Mouse (Mus musculus): ENCODE data around the gene Ip6k3.

Ip6k3 gene

GRCm38 (mm10) chr17:27181666-27182065 is 14.1 kb upstream of the Ip6k3 start:
- no peak for DNase-seq

- no peak for DNase-seq
Measured at GRCm38 (mm10) chr17:27179681-27180280, 12.2 kb upstream of the Ip6k3 start.

- DNase-seq = no peak
Measured at GRCm38 (mm10) chr17:27178427-27179177, 11.0 kb upstream of the Ip6k3 start.

DNA sequence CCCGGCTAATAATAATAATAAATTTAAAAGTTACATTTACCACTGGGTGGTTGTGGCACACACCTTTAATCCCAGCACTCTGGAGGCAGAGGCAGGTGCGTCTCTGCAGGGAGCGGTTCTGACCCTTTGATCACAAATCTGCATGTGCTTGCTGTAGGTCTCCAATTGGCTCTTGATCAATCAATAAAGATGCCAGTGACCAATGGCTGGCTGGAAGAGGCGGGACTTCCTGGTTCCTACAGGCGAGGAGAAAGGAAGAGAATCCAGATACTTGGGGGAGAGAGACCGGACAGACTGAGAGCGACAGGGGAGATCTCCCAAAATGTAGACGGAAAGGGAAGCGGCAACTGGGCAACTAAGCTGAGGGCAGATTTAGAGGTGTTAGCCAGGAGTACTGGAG is 10.4 kb upstream of the Ip6k3 start:
- no peak for DNase-seq

GRCm38 (mm10) chr17:27176754-27177153 is 9.2 kb upstream of the Ip6k3 start:
- DNase-seq = no peak

GRCm38 (mm10) chr17:27176287-27176686 is 8.7 kb upstream of the Ip6k3 start:
- no peak for DNase-seq

DNA sequence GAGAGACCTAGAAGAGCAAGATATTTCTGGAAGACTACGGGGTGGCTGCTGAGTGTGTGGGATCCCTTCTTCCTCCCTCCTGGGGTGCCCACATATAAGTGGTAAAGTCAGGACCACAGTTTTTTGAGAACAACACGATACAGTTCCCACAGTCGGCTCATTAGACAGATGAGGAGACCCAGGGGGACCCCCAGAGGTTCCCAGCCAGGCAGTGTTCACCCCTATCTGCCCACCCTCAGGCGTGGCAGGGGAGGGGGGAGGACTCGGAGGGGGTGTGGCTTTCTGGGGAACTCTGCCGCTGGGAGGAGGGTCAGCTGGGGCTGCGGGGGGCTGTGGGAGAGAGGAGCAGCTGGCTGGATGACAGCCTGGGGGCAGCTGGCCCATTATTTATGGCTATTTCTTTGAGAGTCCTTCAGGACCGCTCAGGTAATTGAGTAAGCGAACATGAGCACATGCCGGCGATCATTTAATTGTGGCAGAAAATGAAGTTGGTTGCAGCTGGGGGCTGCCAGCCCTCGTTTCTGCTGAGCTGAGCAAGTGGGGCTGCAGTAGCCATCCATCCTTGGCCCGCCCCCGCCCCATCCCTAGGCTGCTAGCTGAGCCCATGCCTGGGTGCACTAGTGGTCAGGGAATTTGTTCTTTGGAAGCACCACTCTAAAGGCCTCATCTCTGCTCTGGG is 7.7 kb upstream of the Ip6k3 start:
- DNase-seq = no peak

GRCm38 (mm10) chr17:27173715-27174114 is 6.1 kb upstream of the Ip6k3 start:
- no peak for DNase-seq

GRCm38 (mm10) chr17:27172459-27172858 is 4.9 kb upstream of the Ip6k3 start:
- no peak for DNase-seq

DNA sequence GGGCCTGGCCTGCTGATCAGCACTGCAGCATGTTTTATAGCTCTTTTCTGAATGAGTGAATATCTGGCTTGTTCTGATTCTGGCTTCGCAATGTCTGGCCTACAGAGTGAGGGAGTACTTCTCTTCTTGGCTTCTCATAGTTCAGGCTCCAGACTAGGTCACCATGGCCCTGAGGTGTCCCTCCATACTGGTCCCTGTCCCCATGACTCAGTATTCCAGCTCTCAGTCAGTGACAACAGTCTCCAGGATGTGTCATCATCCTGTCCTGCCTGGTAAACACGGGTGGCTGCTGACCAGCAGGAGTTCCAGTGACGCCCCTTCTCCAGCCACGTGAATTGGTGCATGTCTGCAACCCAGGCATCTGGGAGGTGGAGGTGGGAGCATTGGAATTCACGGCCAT is 3.5 kb upstream of the Ip6k3 start:
- no peak for DNase-seq

DNA sequence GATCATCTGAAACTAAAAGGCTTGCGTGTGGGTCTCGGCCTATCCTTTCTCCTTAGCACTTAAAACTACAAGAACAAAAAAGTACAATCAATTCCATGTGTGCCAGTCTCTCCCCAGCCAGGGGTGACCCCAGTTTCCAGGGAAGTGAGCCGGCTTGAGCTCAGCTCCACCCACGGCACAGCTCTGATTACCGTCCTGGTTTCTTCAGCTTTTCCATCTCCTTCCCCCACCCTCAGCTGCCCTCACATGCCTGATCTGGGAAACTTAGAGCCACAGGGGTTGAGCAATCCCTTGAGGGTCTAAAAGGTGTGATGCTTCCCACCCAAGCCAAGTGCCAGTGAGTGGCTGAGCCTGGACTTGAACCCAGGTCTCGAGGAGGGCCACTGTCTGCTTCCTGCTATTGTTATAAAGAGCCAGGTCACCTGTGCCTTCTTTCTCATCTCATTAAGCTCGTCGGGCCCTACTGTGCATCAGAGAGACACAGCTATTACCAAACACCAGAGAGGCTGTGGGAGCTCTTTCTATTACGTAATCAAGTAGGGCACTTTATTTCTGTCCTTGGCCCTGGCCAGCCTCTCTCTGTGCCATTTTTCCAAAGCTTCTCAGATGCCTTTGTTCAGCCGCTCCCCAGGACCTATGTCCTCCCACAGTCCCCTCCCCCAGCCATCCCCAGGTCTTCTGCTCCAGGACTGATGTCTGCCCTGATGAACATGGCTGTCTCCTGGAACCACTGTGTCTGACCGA is 2.5 kb upstream of the Ip6k3 start:
- DNase-seq = peak; percentile 53

GRCm38 (mm10) chr17:27168569-27168968 is 974 bp upstream of the Ip6k3 start:
- no peak for DNase-seq

DNA sequence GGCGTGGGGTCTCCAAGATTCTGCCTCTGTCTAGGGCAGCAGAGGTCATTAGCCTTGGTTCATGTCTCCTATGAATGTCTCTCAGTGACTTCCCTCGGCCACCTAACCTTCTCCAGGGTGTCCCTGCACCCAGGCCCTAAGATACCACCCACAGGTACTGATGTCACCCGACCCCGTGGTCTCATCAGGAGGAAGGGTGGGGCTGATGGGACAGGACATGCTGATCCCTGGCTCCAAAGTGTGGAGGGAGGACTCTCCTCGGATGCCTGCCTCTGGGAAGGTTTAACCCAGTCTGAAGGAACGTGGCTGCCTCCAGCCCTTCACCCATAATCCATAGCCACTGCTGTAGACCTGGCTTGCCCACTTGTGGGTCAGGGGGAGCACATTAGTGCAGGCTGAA is 694 bp downstream of the Ip6k3 start:
- no peak for DNase-seq

DNA sequence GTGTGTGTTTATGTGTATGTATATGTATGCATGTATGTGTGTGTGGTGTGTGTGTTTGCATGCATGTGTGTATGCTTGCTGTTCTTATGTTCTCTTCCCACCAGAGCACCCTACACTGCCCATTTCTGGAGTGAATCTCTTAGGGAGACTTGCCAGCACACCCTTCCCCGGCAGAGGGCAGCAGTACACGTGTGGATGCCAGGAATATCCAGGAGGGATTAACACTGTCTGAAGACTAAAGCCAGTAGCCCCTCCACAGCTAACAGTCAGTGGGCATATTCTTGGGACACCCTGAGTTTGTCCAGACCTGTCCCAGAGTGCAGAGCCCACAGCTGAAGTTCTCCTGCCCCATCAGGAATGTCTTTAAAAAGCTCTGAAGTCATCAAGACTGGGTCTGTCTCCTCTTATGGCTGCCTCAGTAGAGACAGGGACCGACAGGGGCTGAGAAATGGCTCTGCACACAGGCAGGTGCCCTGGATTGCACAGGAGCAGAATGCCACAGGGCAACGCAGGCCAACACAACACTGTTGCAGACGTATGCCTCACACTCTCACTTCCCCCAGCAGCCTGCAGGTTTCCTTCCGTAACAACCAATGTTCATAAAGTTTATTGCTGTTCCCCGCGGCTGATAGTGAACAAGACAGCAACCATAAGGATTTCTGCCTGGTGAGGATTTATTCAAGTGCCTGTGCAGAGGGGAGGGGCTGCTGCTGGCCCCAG is 2.4 kb downstream of the Ip6k3 start:
- no peak for DNase-seq

- no peak for DNase-seq
Measured at GRCm38 (mm10) chr17:27160905-27161304, 6.7 kb downstream of the Ip6k3 start.

DNA sequence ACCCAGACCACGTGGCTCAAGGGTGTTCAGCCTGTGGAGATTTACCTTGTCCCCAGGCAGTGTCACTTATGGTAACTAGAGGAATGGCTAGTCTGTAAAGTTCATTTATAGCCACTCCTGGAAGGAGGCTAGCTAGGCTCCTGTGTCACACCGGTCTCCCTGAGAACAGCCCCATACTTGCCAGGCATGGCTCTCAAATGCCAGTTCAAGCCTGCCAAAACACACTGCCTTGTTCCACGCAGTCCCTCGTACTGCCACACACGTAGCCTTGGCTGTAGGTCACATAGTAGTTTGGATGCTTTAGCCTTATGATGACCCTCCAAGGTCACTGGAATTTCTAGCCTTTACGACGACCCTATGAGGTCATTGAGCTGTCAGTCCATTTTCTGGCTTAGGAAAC is 8.4 kb downstream of the Ip6k3 start:
- no peak for DNase-seq

GRCm38 (mm10) chr17:27158439-27158838 is 9.2 kb downstream of the Ip6k3 start:
- DNase-seq = no peak

DNA sequence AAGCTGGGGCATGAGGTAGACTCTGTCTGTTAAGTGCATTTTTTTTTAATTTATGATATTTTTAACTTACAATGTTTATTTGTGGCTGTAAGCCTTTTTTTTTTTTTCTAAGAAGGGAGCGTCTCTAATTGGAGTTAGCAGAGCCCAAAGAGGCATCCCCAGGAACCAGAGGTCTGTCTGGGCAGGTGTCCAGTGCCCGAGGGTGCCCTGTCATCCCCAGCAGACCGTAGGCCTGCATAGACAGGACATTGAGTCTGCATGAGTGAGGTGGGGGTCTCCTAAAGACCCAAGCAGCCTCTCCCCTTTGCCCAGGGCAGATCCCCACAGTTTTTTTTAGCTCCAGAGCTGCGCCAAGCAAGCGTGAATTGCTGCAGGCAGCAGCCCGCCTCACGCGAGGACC is 11.8 kb downstream of the Ip6k3 start:
- DNase-seq = no peak

DNA sequence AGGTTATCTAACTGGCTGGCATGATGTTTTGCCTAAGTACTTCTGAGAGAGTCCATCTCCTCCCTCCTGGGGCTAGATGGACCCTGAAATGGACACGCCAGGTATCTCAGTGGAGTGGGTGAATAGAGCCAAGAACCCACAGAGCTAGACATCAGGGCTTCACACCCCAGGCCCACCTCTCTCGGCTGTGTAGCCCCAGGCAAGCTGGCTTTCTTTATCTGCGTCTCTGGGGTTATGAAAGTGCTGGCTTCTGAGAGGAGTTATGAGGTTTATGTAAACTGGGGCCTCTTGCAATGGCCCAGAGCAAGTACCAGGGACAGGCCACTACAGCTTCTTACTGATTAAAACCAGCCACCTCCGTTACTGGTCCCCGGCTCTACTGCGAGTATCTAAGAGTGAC is 12.7 kb downstream of the Ip6k3 start:
- DNase-seq = no peak

GRCm38 (mm10) chr17:27154256-27154655 is 13.3 kb downstream of the Ip6k3 start:
- DNase-seq = peak; percentile 80

DNA sequence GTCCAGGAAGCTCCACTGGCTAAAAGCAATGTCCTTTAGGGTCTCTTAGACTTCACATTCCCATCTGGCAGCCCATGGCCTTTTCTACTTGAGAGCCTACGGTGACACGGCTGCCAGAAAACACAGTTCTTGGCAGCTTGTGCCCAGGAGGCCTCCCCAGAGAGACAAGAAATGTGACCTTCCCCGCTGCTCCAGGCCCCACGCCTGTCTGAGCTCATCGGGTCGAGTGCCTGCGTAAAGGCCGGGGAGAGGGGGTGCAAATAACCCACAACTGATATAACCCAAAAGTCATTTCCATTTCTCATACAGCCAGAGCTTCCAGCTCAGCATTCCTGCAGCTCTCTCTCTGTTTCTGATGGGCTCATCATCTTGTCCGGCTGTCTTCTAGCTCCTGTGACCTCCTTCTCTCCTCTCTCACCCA is 13.8 kb downstream of the Ip6k3 start:
- no peak for DNase-seq

- DNase-seq = no peak
Measured at GRCm38 (mm10) chr17:27152976-27153723, 14.4 kb downstream of the Ip6k3 start.

Data from cerebellum, adult 11-12 months (tissue).